Mouse (Mus musculus): ENCODE data around the gene Crtam. TPM values are rescaled to one million over a fixed set of nuclear protein-coding genes. Genes with fewer than 3 reads are reported as not detected.

The Crtam gene
- polyA plus RNA-seq, 1 experiment = 0.11 TPM

GRCm38 (mm10) chr9:41029827-41030226, 25.4 kb upstream of the Crtam start:
- no peaks in the 10 kb centered on the region for H3K36me3 ChIP-seq (ENCODE audit: control insufficient read depth, insufficient read depth, low read length)
- no peak overlapping the region for H3K27ac ChIP-seq (ENCODE audit: insufficient read depth, low read depth, low read length)
- no peak overlapping the region for H3K4me3 ChIP-seq (ENCODE audit: insufficient read depth, low read depth, low read length)
- WGBS = 69% methylated on average over 6 of the region's 6 CpGs
- H3K27me3 ChIP-seq (replicated peaks; ENCODE audit: control insufficient read depth, insufficient read depth, low read length) = no peaks in the 10 kb centered on the region
- DNase-seq = no peak
- H3K4me1 ChIP-seq (ENCODE audit: control insufficient read depth, insufficient read depth, low read length) = no peaks in the 10 kb centered on the region
- TF ChIP-seq POLR2A (IDR thresholded peaks at IDR 0.05; ENCODE audit: low read depth, low read length) (no peak), CTCF (conservative IDR thresholded peaks at IDR 0.05; ENCODE audit: insufficient read depth, insufficient read length, low read depth, low read length) (no peak)

DNA sequence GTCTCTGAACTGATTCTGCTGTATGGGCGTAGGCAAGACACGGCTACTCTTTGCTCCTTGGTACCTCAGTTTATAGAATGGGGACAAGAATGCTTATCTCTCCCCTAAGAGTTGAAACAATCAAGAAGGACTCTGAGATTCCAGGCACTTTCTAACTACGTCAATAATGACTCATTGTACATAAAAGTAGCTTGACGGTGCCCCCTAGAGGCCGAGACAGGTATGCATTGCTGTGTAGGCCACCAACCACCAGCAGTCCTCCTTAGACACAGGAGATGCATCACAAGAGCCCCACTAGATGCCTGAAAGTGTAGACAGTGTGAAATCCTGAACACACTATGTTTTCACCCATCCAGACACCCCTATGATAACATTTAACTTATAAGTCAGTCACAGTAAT, 24.0 kb upstream of the Crtam start:
- no peaks in the 10 kb centered on the region for H3K4me1 ChIP-seq (ENCODE audit: control insufficient read depth, insufficient read depth, low read length)
- DNase-seq = peak; percentile 59
- H3K27ac ChIP-seq (ENCODE audit: insufficient read depth, low read depth, low read length) = no peak overlapping the region
- 47% methylated on average over 5 of the region's 5 CpGs for WGBS
- no peak overlapping the region for H3K4me3 ChIP-seq (ENCODE audit: insufficient read depth, low read depth, low read length)
- TF ChIP-seq POLR2A (IDR thresholded peaks at IDR 0.05; ENCODE audit: low read depth, low read length) (no peak), CTCF (conservative IDR thresholded peaks at IDR 0.05; ENCODE audit: insufficient read depth, insufficient read length, low read depth, low read length) (peak; percentile 68)
- no peaks in the 10 kb centered on the region for H3K27me3 ChIP-seq (replicated peaks; ENCODE audit: control insufficient read depth, insufficient read depth, low read length)
- no peaks in the 10 kb centered on the region for H3K36me3 ChIP-seq (ENCODE audit: control insufficient read depth, insufficient read depth, low read length)

DNA sequence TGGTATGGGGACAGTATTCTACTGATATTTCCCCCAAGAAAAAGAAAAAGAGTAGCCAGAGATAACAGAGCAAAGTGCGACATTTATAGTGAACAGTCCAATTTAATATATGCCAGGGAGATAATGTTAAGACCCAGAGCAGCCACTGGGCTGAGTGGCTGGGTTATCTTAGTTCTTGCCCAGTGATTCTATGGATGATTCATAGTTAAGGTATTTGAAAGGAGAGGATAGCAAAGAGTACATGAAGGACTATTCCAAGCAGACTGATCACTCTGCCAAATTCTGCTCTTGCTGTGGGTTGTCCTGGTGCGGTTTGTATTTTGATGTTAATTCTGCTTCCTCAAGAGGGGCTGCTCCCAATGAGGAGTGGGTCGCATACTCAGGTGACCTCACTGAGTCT, 17.3 kb upstream of the Crtam start:
- Histone ChIP-seq H3K36me3 (ENCODE audit: control insufficient read depth, insufficient read depth, low read length) (peaks cover 2% of the 10 kb centered on the region; the same call in 1 of the 2 replicates), H3K4me1 (ENCODE audit: control insufficient read depth, insufficient read depth, low read length) (no peaks in the 10 kb centered on the region), H3K4me3 (ENCODE audit: insufficient read depth, low read depth, low read length) (no peak overlapping the region), H3K27ac (ENCODE audit: insufficient read depth, low read depth, low read length) (no peak overlapping the region), H3K27me3 (replicated peaks; ENCODE audit: control insufficient read depth, insufficient read depth, low read length) (no peaks in the 10 kb centered on the region)
- 82% methylated on average over 3 of the region's 3 CpGs for WGBS
- no peak for DNase-seq
- TF ChIP-seq CTCF (conservative IDR thresholded peaks at IDR 0.05; ENCODE audit: insufficient read depth, insufficient read length, low read depth, low read length) (no peak), POLR2A (IDR thresholded peaks at IDR 0.05; ENCODE audit: low read depth, low read length) (no peak)

GRCm38 (mm10) chr9:41020486-41020885, 16.1 kb upstream of the Crtam start:
- Histone ChIP-seq H3K4me3 (ENCODE audit: insufficient read depth, low read depth, low read length) (no peak overlapping the region), H3K4me1 (ENCODE audit: control insufficient read depth, insufficient read depth, low read length) (peaks cover 3% of the 10 kb centered on the region; the same call in 1 of the 2 replicates), H3K27ac (ENCODE audit: insufficient read depth, low read depth, low read length) (no peak overlapping the region), H3K27me3 (replicated peaks; ENCODE audit: control insufficient read depth, insufficient read depth, low read length) (no peaks in the 10 kb centered on the region), H3K36me3 (ENCODE audit: control insufficient read depth, insufficient read depth, low read length) (peaks cover 2% of the 10 kb centered on the region; the same call in 1 of the 2 replicates)
- no peak for DNase-seq
- 90% methylated on average over 3 of the region's 3 CpGs for WGBS
- TF ChIP-seq CTCF (conservative IDR thresholded peaks at IDR 0.05; ENCODE audit: insufficient read depth, insufficient read length, low read depth, low read length) = no peak
- no peak for TF ChIP-seq POLR2A (IDR thresholded peaks at IDR 0.05; ENCODE audit: low read depth, low read length)

DNA sequence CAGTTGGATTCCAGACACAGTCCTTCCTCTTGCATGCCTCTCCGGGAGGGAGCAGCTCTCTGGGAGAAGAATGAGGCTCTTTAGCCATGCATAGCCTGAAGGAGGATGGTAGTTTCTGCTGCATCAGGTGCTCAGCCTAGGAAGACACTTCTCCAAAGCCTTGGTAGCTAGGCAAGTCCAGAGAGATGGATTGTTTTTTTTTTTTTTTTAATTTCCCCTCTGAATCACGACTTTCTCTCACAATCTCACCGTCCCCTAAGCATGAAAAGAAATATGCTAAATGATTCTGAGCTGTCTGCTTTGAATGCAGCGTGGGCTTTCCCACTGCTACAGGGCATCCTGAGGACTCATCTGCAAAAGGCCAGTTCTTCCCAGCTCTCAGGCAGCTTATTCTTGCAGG, 10.1 kb upstream of the Crtam start:
- Histone ChIP-seq H3K4me1 (ENCODE audit: control insufficient read depth, insufficient read depth, low read length) (peaks cover 5% of the 10 kb centered on the region; the same call in 1 of the 2 replicates), H3K27me3 (replicated peaks; ENCODE audit: control insufficient read depth, insufficient read depth, low read length) (no peaks in the 10 kb centered on the region), H3K4me3 (ENCODE audit: insufficient read depth, low read depth, low read length) (no peak overlapping the region), H3K36me3 (ENCODE audit: control insufficient read depth, insufficient read depth, low read length) (peaks cover 2% of the 10 kb centered on the region; the same call in 1 of the 2 replicates), H3K27ac (ENCODE audit: insufficient read depth, low read depth, low read length) (no peak overlapping the region)
- no peak for DNase-seq
- TF ChIP-seq CTCF (conservative IDR thresholded peaks at IDR 0.05; ENCODE audit: insufficient read depth, insufficient read length, low read depth, low read length) (no peak), POLR2A (IDR thresholded peaks at IDR 0.05; ENCODE audit: low read depth, low read length) (no peak)
- WGBS = 73% methylated on average over 4 of the region's 4 CpGs

DNA sequence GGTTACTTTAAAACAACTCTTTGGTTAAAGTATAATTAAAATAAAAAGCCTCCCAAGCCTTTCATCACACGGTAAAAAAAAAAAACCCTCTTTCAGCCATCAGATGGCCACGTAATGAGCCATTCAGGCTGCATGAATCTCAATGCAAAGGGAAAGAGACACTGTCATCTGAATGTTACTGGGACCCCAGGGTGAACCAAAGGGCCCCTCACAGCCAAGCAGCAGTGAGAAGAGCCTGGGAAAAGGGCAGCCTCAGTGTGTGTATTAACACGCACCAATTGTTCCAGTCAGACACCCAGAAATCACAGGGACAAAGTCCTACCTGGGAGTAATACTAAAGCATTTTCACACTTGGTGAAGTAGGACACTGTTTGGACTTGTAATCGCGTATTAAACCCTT, 8.0 kb upstream of the Crtam start:
- peaks cover 5% of the 10 kb centered on the region; the same call in 1 of the 2 replicates for H3K4me1 ChIP-seq (ENCODE audit: control insufficient read depth, insufficient read depth, low read length)
- H3K27me3 ChIP-seq (replicated peaks; ENCODE audit: control insufficient read depth, insufficient read depth, low read length) = no peaks in the 10 kb centered on the region
- TF ChIP-seq CTCF (conservative IDR thresholded peaks at IDR 0.05; ENCODE audit: insufficient read depth, insufficient read length, low read depth, low read length) (no peak), POLR2A (IDR thresholded peaks at IDR 0.05; ENCODE audit: low read depth, low read length) (no peak)
- 57% methylated on average over 5 of the region's 5 CpGs for WGBS
- H3K4me3 ChIP-seq (ENCODE audit: insufficient read depth, low read depth, low read length) = no peak overlapping the region
- DNase-seq = peak; percentile 23
- H3K36me3 ChIP-seq (ENCODE audit: control insufficient read depth, insufficient read depth, low read length) = no peaks in the 10 kb centered on the region
- no peak overlapping the region for H3K27ac ChIP-seq (ENCODE audit: insufficient read depth, low read depth, low read length)

DNA sequence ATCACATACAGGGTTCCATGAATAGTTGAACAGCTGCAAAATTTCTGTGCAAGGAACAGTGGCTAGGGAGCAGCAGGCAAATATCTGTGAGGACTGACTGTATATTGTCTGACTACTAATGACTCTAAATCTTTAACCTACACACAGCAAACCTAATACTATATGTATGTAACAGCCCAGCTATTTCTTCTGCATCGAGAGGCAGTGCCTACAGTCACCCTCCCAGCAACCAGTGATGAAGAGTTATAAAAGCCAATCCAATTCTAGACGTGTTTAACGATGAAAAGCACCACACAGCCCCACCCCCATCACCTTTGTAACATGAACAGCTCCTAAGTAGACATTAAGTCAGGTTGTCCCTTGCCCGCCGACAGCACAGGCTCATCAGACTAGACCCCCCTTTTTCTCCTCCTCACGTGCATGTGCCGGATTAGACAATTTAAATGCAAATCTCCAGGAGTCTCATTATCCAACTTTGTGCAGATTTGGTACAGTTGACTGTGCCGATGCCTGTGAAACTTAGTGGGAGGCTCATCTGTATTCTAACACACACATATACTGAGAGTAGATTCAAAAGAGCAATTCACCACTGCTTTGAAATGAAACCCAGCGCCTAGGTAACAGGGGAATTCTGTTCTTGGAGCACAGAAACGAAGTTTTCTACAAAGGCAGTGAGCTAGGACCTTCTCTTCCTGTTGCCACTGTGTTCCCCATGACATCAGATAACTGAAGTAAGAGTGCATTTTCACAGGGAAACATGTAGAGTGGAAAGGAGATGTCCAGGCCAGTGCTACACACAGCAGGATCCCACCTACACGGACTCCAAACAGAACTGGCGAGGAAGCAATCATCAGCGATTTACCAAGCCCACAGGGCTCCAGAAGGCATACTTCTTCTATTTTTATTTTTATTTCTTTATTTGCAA, 7.3 kb upstream of the Crtam start:
- H3K4me3 ChIP-seq (ENCODE audit: insufficient read depth, low read depth, low read length) = no peak overlapping the region
- H3K27me3 ChIP-seq (replicated peaks; ENCODE audit: control insufficient read depth, insufficient read depth, low read length) = no peaks in the 10 kb centered on the region
- no peak for DNase-seq
- no peak for TF ChIP-seq CTCF (conservative IDR thresholded peaks at IDR 0.05; ENCODE audit: insufficient read depth, insufficient read length, low read depth, low read length)
- H3K4me1 ChIP-seq (ENCODE audit: control insufficient read depth, insufficient read depth, low read length) = peaks cover 5% of the 10 kb centered on the region; the same call in 1 of the 2 replicates
- H3K27ac ChIP-seq (ENCODE audit: insufficient read depth, low read depth, low read length) = no peak overlapping the region
- whole genome bisulfite sequencing = 60% methylated on average over 13 of the region's 13 CpGs
- no peaks in the 10 kb centered on the region for H3K36me3 ChIP-seq (ENCODE audit: control insufficient read depth, insufficient read depth, low read length)
